Mouse (Mus musculus) neural tube, embryonic 13.5 days (tissue): ENCODE measurements around the gene Ccl8. TPM values are rescaled to one million over a fixed set of nuclear protein-coding genes. Genes with fewer than 3 reads are reported as not detected.

Source experiments
- ATAC-seq: fragments of 200-750 bp; cut with Nextera tagmentation; 2 replicates; pipeline ENCODE4 v1.8.0; 2017; ENCODE audit warnings: low read depth, mild to moderate bottlenecking, moderate TSS enrichment, moderate library complexity
- H3K27ac ChIP-seq: fragments of 300-500 bp; sonication (generic); replicated peaks from 2 replicates; pipeline ENCODE4 v1.5.1; 2015; ENCODE audit warnings: moderate library complexity, mild to moderate bottlenecking, inconsistent platforms
- H3K27me3 ChIP-seq: fragments of 300-500 bp; sonication (generic); 2 replicates; pipeline ENCODE4 v1.6.1; 2015; ENCODE audit warnings: mild to moderate bottlenecking, inconsistent platforms
- H3K36me3 ChIP-seq: fragments of 300-500 bp; sonication (generic); 2 replicates; pipeline ENCODE4 v1.6.1; 2015; ENCODE audit warnings: mild to moderate bottlenecking, inconsistent platforms
- H3K4me1 ChIP-seq: fragments of 300-500 bp; sonication (generic); replicated peaks from 2 replicates; pipeline ENCODE4 v1.6.1; 2015; ENCODE audit warnings: inconsistent platforms
- H3K4me2 ChIP-seq: fragments of 300-500 bp; sonication (generic); 2 replicates; pipeline ENCODE4 v1.6.1; 2015; ENCODE audit warnings: inconsistent platforms, mild to moderate bottlenecking, moderate library complexity
- H3K4me3 ChIP-seq: fragments of 300-500 bp; sonication (generic); 2 replicates; pipeline ENCODE4 v1.5.1; 2015; ENCODE audit warnings: mild to moderate bottlenecking, inconsistent platforms
- H3K9ac ChIP-seq: fragments of 300-500 bp; sonication (generic); 2 replicates; pipeline ENCODE4 v1.6.1; 2015; ENCODE audit warnings: moderate library complexity, mild to moderate bottlenecking, inconsistent platforms
- H3K9me3 ChIP-seq: fragments of 300-500 bp; sonication (generic); 2 replicates; pipeline ENCODE4 v1.6.1; 2016; ENCODE audit warnings: inconsistent platforms
- WGBS: fragments of 180-500 bp; shearing (Covaris S2); methylation state at CpG from one replicate; pipeline ENCODE4 v1.1.7; 2015; 5-methylcytosine and 5-hydroxymethylcytosine counted together
- polyA plus RNA-seq: library from polyadenylated mRNA; unstranded; fragments of >200 nt; fragmentation: Nextera tagmentation; extraction: Ambion mirVana; gene quantifications from 2 replicates; pipeline ENCODE4 v1.2.1, GENCODE M21; 2015

Ccl8 gene
- polyA plus RNA-seq, 1 experiment from 2014 or later, result not detected

- Histone ChIP-seq H3K9me3 (no peaks in the 10 kb centered on the region), H3K27ac (no peak within 1 kb of the TSS), H3K4me3 (no peak within 1 kb of the TSS), H3K4me2 (no peak within 1 kb of the TSS), H3K9ac (no peak within 1 kb of the TSS), H3K27me3 (no peaks in the 10 kb centered on the region), H3K36me3 (no peaks in the 10 kb centered on the region), H3K4me1 (no peaks in the 10 kb centered on the region)
- no peak for ATAC-seq
- WGBS, result 71% methylated on average over 2 of the region's 2 CpGs
Measured at GRCm38 (mm10) chr11:82101529-82101928, 13.5 kb upstream of the Ccl8 start, which contains the start of gene Ccl12. Gene Ccl12, plus strand, starts transcription at chr11:82101845.

- no peak overlapping the region for H3K4me3 ChIP-seq
- H3K9me3 ChIP-seq, result no peaks in the 10 kb centered on the region
- no peak overlapping the region for H3K4me2 ChIP-seq
- no peak for ATAC-seq
- H3K4me1 ChIP-seq, result no peaks in the 10 kb centered on the region
- no peak overlapping the region for H3K27ac ChIP-seq
- H3K36me3 ChIP-seq, result no peaks in the 10 kb centered on the region
- no peaks in the 10 kb centered on the region for H3K27me3 ChIP-seq
- no peak overlapping the region for H3K9ac ChIP-seq
Measured at GRCm38 (mm10) chr11:82109611-82110010, 5.4 kb upstream of the Ccl8 start.

- WGBS, result 69% methylated on average over 6 of the region's 6 CpGs
- Histone ChIP-seq H3K4me2 (no peak overlapping the region), H3K4me3 (no peak overlapping the region), H3K27me3 (no peaks in the 10 kb centered on the region), H3K4me1 (no peaks in the 10 kb centered on the region), H3K36me3 (no peaks in the 10 kb centered on the region), H3K9me3 (no peaks in the 10 kb centered on the region), H3K9ac (no peak overlapping the region), H3K27ac (no peak overlapping the region)
- no peak for ATAC-seq
Measured at GRCm38 (mm10) chr11:82110372-82111248, 4.4 kb upstream of the Ccl8 start.

GRCm38 (mm10) chr11:82116041-82116440 lies 1.1 kb downstream of the Ccl8 start:
- 91% methylated on average over 3 of the region's 3 CpGs for whole genome bisulfite sequencing
- H3K36me3 ChIP-seq, result no peaks in the 10 kb centered on the region
- no peaks in the 10 kb centered on the region for H3K9me3 ChIP-seq
- H3K4me1 ChIP-seq, result no peaks in the 10 kb centered on the region
- H3K4me2 ChIP-seq, result no peak overlapping the region
- H3K27ac ChIP-seq, result no peak overlapping the region
- no peaks in the 10 kb centered on the region for H3K27me3 ChIP-seq
- H3K9ac ChIP-seq, result no peak overlapping the region
- no peak for ATAC-seq
- H3K4me3 ChIP-seq, result no peak overlapping the region

GRCm38 (mm10) chr11:82132977-82133376 lies 18.0 kb downstream of the Ccl8 start:
- Histone ChIP-seq H3K36me3 (no peaks in the 10 kb centered on the region), H3K4me1 (no peaks in the 10 kb centered on the region), H3K4me2 (no peak overlapping the region), H3K4me3 (no peak overlapping the region), H3K9me3 (no peaks in the 10 kb centered on the region), H3K27ac (no peak overlapping the region), H3K27me3 (no peaks in the 10 kb centered on the region), H3K9ac (no peak overlapping the region)
- WGBS, result 86% methylated on average over 1 of the region's 1 CpGs
- no peak for ATAC-seq

GRCm38 (mm10) chr11:82136196-82136595 lies 21.2 kb downstream of the Ccl8 start:
- Histone ChIP-seq H3K27ac (no peak overlapping the region), H3K36me3 (no peaks in the 10 kb centered on the region), H3K4me1 (peaks cover 10% of the 10 kb centered on the region), H3K27me3 (no peaks in the 10 kb centered on the region), H3K9ac (no peak overlapping the region), H3K4me3 (no peak overlapping the region), H3K9me3 (no peaks in the 10 kb centered on the region), H3K4me2 (no peak overlapping the region)
- 88% methylated on average over 2 of the region's 2 CpGs for WGBS
- no peak for ATAC-seq

GRCm38 (mm10) chr11:82139492-82140094 lies 24.6 kb downstream of the Ccl8 start:
- Histone ChIP-seq H3K4me3 (no peak overlapping the region), H3K27ac (0 out of 2 replicates have a peak overlapping the region, but pooled peaks have one; percentile 46), H3K4me2 (no peak overlapping the region), H3K36me3 (no peaks in the 10 kb centered on the region), H3K27me3 (no peaks in the 10 kb centered on the region), H3K9ac (no peak overlapping the region), H3K9me3 (no peaks in the 10 kb centered on the region), H3K4me1 (peaks cover 10% of the 10 kb centered on the region)
- 58% methylated on average over 7 of the region's 7 CpGs for WGBS
- no peak for ATAC-seq

- WGBS, result 94% methylated on average over 2 of the region's 2 CpGs
- ATAC-seq, result no peak
- Histone ChIP-seq H3K9me3 (no peaks in the 10 kb centered on the region), H3K4me3 (no peak overlapping the region), H3K4me2 (no peak overlapping the region), H3K4me1 (no peaks in the 10 kb centered on the region), H3K27ac (no peak overlapping the region), H3K27me3 (no peaks in the 10 kb centered on the region), H3K9ac (no peak overlapping the region), H3K36me3 (no peaks in the 10 kb centered on the region)
Measured at GRCm38 (mm10) chr11:82159126-82159525, 44.1 kb downstream of the Ccl8 start.

GRCm38 (mm10) chr11:82163285-82163684 lies 48.3 kb downstream of the Ccl8 start:
- H3K9ac ChIP-seq, result no peak overlapping the region
- no peak overlapping the region for H3K4me2 ChIP-seq
- no peak for ATAC-seq
- no peaks in the 10 kb centered on the region for H3K27me3 ChIP-seq
- H3K27ac ChIP-seq, result no peak overlapping the region
- no peak overlapping the region for H3K4me3 ChIP-seq
- WGBS, result 74% methylated on average over 8 of the region's 8 CpGs
- H3K36me3 ChIP-seq, result no peaks in the 10 kb centered on the region
- H3K4me1 ChIP-seq, result no peaks in the 10 kb centered on the region
- H3K9me3 ChIP-seq, result no peaks in the 10 kb centered on the region

Other genes starting within 250 kb of the Ccl8 start
- 8.6 and 9.1 TPM in 2 replicates for gene Asic2, start 146.7 kb upstream of the Ccl8 start, polyA plus RNA-seq
- 2.6 and 3.1 TPM in 2 replicates for gene Ccl2, start 79.6 kb upstream of the Ccl8 start, polyA plus RNA-seq
- gene Gm17268, start 76.6 kb upstream of the Ccl8 start, polyA plus RNA-seq, result not detected in 2 replicates
- 1.3 and 3.1 TPM in 2 replicates for gene Ccl7, start 69.5 kb upstream of the Ccl8 start, polyA plus RNA-seq
- gene Ccl11, start 57.4 kb upstream of the Ccl8 start, polyA plus RNA-seq, result 1.1 and 1.4 TPM in 2 replicates
- gene Ccl12, start 13.3 kb upstream of the Ccl8 start, polyA plus RNA-seq, result 1.3 and 3.6 TPM in 2 replicates
- gene Ccl1, start 190.5 kb downstream of the Ccl8 start, polyA plus RNA-seq, result 0.48 and 0.71 TPM in 2 replicates